Mouse (Mus musculus): Measurements from ENCODE around the gene Cdadc1.

DNA sequence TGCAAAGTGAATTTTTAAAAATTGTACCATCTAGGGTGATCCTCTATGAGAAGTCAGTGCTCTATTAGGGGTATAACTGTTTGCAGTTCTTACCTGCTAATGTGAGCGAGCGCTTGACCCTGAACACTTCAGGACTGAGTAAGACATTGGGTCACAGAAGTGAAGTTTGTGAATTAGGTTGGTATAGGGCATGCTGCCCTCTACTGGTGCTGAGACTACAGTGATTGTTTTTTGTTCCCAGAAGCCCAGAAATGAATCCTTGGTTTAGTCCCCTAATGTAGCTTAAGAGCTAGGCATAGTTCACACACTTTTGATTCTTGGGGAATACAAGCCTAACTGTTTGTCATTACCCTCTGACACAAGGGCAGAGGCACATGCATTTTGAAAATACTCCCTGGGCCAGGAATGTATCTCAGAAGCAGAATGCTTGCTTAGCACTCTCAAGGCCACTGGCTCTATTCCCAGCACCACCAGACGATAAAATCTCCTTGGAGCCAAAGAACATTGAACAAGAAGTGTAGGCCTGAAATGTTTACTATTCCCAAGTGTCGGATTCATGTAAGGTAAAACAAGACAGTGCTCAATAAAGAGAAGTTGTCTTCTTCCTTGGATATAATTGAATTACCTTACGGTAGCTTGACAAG is 6.4 kb upstream of the Cdadc1 start:
- TF ChIP-seq CTCF (IDR thresholded peaks at IDR 0.05; ENCODE audit: low read depth) (peak; percentile 79), EP300 (optimal IDR thresholded peaks at IDR 0.05) (no peak)

All from stomach, postnatal 0 days (tissue).